Mouse (Mus musculus) liver, postnatal 0 days (tissue): ENCODE measurements around the gene D930007J09Rik.

Source experiments
- CTCF ChIP-seq: sonication (generic); IDR thresholded peaks from 2 replicates; pipeline ENCODE4 v1.5.1; 2016; ENCODE audit warnings: antibody characterized with exemption, low read depth
- EP300 ChIP-seq: IDR thresholded peaks from 2 replicates; pipeline ENCODE4 v1.6.1; 2016; ENCODE audit warnings: antibody characterized with exemption, low read depth, mild to moderate bottlenecking

DNA sequence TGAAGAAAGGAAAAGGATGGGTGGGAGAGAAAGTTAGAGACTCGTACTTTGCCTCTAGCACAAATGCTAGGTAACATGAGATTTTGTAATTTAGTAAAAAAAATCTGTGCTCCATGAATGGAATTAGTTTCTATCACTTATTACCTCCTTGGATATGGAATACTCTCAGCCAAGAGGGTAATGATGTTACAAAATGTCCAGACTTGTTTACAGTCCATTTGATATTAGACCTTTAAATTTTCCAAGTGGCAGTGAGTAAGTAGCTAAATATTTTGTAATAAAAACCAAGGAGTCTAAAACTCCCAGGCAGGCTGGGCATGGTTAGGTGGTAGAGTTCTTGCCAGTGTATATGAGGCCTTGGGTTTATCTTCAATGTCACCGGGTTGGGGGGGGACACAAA lies 15.1 kb downstream of the D930007J09Rik start:
- no peak for TF ChIP-seq CTCF
- no peak for TF ChIP-seq EP300
